21 mouse cellular contexts compared by ENCODE assay signal in genomic region chr11:103729282-103729985, GRCm38 (mm10). TPM values are rescaled to one million over a fixed set of nuclear protein-coding genes. Genes with fewer than 3 reads are reported as not detected.
"Had no signal": no experiment of that assay in that cellular context is flagged by ENCODE, and none has a peak within 500 bp of the region (broad histone marks: within the 10 kb centered on the region; RNA-seq: fewer than 3 reads in every experiment).

No protein-coding gene starts in this region.

- H3K9me3 ChIP-seq: intestine, embryonic 15.5 days; limb, embryonic 12.5 days; limb, embryonic 15.5 days; liver, embryonic 12.5 days; liver, embryonic 15.5 days; lung, embryonic 15.5 days; midbrain, embryonic 10.5 days; neural tube, embryonic 13.5 days had no signal

- H3K4me1 ChIP-seq: limb, embryonic 12.5 days; liver, embryonic 12.5 days; liver, embryonic 15.5 days; neural tube, embryonic 13.5 days had no signal

- H3K27ac ChIP-seq: intestine, embryonic 15.5 days; kidney, postnatal 0 days; limb, embryonic 12.5 days; limb, embryonic 15.5 days; liver, embryonic 12.5 days; liver, embryonic 15.5 days; lung, embryonic 15.5 days; midbrain, embryonic 10.5 days; neural tube, embryonic 13.5 days had no signal

- H3K27me3 ChIP-seq: intestine, embryonic 15.5 days; lung, embryonic 15.5 days had no signal

- H3K9ac ChIP-seq: intestine, embryonic 15.5 days; limb, embryonic 12.5 days; limb, embryonic 15.5 days; liver, embryonic 12.5 days; liver, embryonic 15.5 days; lung, embryonic 15.5 days; neural tube, embryonic 13.5 days had no signal

- H3K36me3 ChIP-seq: intestine, embryonic 15.5 days; limb, embryonic 12.5 days; limb, embryonic 15.5 days; liver, embryonic 12.5 days; liver, embryonic 15.5 days; lung, embryonic 15.5 days; midbrain, embryonic 10.5 days; neural tube, embryonic 13.5 days had no signal

- H3K4me2 ChIP-seq: intestine, embryonic 15.5 days; limb, embryonic 12.5 days; limb, embryonic 15.5 days; liver, embryonic 12.5 days; liver, embryonic 15.5 days; lung, embryonic 15.5 days; neural tube, embryonic 13.5 days had no signal

- H3K4me3 ChIP-seq: intestine, embryonic 15.5 days; limb, embryonic 12.5 days; limb, embryonic 15.5 days; liver, embryonic 12.5 days; liver, embryonic 15.5 days; lung, embryonic 15.5 days; megakaryocyte, embryonic 14.5 days; midbrain, embryonic 10.5 days; neural tube, embryonic 13.5 days had no signal

- DNase-seq: left cerebral cortex, postnatal 4 days; lung, adult 18-20 months; lung, postnatal 10 days; lung, postnatal 36 days; midbrain, embryonic 14.5 days; retina, postnatal 1 day; right cerebral cortex, postnatal 25 days; thymus, adult 18-20 months; thymus, postnatal 36 days had no signal

- ATAC-seq: intestine, embryonic 15.5 days; liver, embryonic 12.5 days had no signal

RNA-seq across cellular contexts. Expression of gene Wnt9b, which starts 20.2 kb away (rescaled TPM):
- total RNA-seq: left cerebral cortex, postnatal 4 days; neutrophil, adult 5-6 weeks had no signal
- polyA plus RNA-seq: liver, embryonic 12.5 days; neural tube, embryonic 13.5 days had no signal

RNA-seq across cellular contexts. Expression of gene Wnt3, which starts 44.5 kb away (rescaled TPM):
- total RNA-seq: neutrophil, adult 5-6 weeks had no signal
- polyA plus RNA-seq: liver, embryonic 15.5 days; urinary bladder, adult 2 months had no signal
